Mouse (Mus musculus) Muller cell, postnatal 12 days (primary cell): Measurements from ENCODE around the gene Ankrd52.

Source experiments
- DNase-seq: peaks from one replicate; pipeline ENCODE4 v3.0.0-alpha.2; 2015; ENCODE audit errors: inconsistent ontology term

The Ankrd52 gene

GRCm38 (mm10) chr10:128438675-128439279, 61.9 kb downstream of the Ankrd52 start:
- DNase-seq, result no peak

- DNase-seq, result peak; percentile 37
Measured at GRCm38 (mm10) chr10:128440407-128440806, 63.5 kb downstream of the Ankrd52 start.

- peak; percentile 55 for DNase-seq
Measured at GRCm38 (mm10) chr10:128441324-128442119, 64.6 kb downstream of the Ankrd52 start.

GRCm38 (mm10) chr10:128442718-128443117, 65.8 kb downstream of the Ankrd52 start:
- DNase-seq, result no peak

GRCm38 (mm10) chr10:128444354-128444753, 67.4 kb downstream of the Ankrd52 start:
- no peak for DNase-seq

- DNase-seq, result no peak
Measured at GRCm38 (mm10) chr10:128445407-128445806, 68.5 kb downstream of the Ankrd52 start.

GRCm38 (mm10) chr10:128451014-128451413, 74.1 kb downstream of the Ankrd52 start:
- DNase-seq, result no peak

- DNase-seq, result no peak
Measured at GRCm38 (mm10) chr10:128454471-128454870, 77.6 kb downstream of the Ankrd52 start.

- DNase-seq, result peak; percentile 70
Measured at GRCm38 (mm10) chr10:128455280-128455679, 78.4 kb downstream of the Ankrd52 start.

- DNase-seq, result no peak
Measured at GRCm38 (mm10) chr10:128457676-128458075, 80.8 kb downstream of the Ankrd52 start.
